Mouse (Mus musculus): ENCODE measurements around the gene Eid1. TPM values are rescaled to one million over a fixed set of nuclear protein-coding genes. Genes with fewer than 3 reads are reported as not detected.

Eid1 gene
- total and polyA plus RNA-seq, 3 experiments, result 0.11 TPM; not detected in 2

DNA sequence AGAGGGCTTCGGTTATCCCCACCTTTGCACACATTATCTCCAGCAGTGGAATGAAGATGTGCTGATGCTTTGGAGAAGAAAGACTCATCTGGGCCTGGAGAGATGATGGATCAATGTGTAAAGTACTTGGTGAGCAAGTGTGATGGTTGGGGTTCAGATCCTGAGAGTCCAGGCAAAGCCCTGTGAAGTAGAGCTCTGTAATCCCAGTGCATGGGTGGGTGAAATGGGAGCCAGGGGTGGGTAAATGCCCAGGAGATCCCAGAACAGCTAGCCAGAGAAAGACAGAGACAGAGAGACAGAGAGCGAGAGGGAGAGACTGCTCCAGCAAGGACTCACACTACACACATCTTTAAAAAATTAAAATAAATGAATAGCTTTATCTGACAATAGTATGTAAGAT is 19.6 kb upstream of the Eid1 start:
- no peaks in the 10 kb centered on the region for H3K36me3 ChIP-seq (replicated peaks)
- 0 out of 2 replicates have a peak, but pooled peaks cover 6% of the 10 kb centered on the region for H3K4me1 ChIP-seq (ENCODE audit: insufficient read depth, low read depth, low read length)
- H3K27me3 ChIP-seq (ENCODE audit: insufficient read depth, low read length), result peaks cover 16% of the 10 kb centered on the region
- no peak for DNase-seq (ENCODE audit: low spot score)
- no peaks in the 10 kb centered on the region for H3K9me3 ChIP-seq (replicated peaks)
- TF ChIP-seq TAL1 (conservative IDR thresholded peaks at IDR 0.05; ENCODE audit: low read depth, low read length) (no peak), CTCF (IDR thresholded peaks at IDR 0.05; ENCODE audit: low read depth, low read length) (no peak), GATA2 (IDR thresholded peaks at IDR 0.05; ENCODE audit: borderline replicate concordance, low read depth, low read length) (no peak), POLR2AphosphoS5 (IDR thresholded peaks at IDR 0.05; ENCODE audit: insufficient replicate concordance, low read depth, low read length) (no peak), GATA1 (IDR thresholded peaks at IDR 0.05; ENCODE audit: borderline replicate concordance, low read length) (no peak)
- no peak overlapping the region for H3K4me3 ChIP-seq (ENCODE audit: low read depth, low read length)
- ATAC-seq (ENCODE audit: extremely low read depth, insufficient number of reproducible peaks, low FRiP score, poor library complexity, severe bottlenecking), result no peak

DNA sequence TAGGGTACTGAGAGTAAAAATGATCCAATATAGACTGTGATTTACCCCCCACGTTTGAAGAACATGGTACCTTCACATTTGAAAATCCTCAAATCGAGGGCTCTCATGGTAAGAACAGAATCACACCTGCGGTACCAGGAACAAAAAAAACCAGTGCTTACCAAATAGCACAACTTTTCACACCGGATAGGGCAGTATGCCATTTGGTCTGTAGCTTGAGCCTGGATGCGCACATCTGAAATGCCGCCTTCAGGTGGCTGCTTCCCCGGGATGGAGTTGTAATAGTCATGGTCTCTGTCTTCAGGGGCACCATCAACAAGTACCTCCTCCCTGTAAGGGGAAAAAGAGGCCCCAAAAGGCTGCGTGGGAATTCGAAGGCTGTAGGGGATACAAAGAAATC is 17.5 kb upstream of the Eid1 start:
- TF ChIP-seq GATA1 (IDR thresholded peaks at IDR 0.05; ENCODE audit: borderline replicate concordance, low read length), result no peak
- no peak for TF ChIP-seq POLR2AphosphoS5 (IDR thresholded peaks at IDR 0.05; ENCODE audit: insufficient replicate concordance, low read depth, low read length)
- TF ChIP-seq GATA2 (IDR thresholded peaks at IDR 0.05; ENCODE audit: borderline replicate concordance, low read depth, low read length), result no peak
- TF ChIP-seq TAL1 (conservative IDR thresholded peaks at IDR 0.05; ENCODE audit: low read depth, low read length), result no peak
- TF ChIP-seq CTCF (IDR thresholded peaks at IDR 0.05; ENCODE audit: low read depth, low read length), result no peak
- Histone ChIP-seq H3K36me3 (replicated peaks) (no peaks in the 10 kb centered on the region), H3K4me1 (ENCODE audit: insufficient read depth, low read depth, low read length) (0 out of 2 replicates have a peak, but pooled peaks cover 4% of the 10 kb centered on the region), H3K4me3 (ENCODE audit: low read depth, low read length) (no peak overlapping the region), H3K9me3 (replicated peaks) (0 out of 2 replicates have a peak, but pooled peaks cover 3% of the 10 kb centered on the region), H3K27me3 (ENCODE audit: insufficient read depth, low read length) (peaks cover under 1% of the 10 kb centered on the region)
- no peak for ATAC-seq (ENCODE audit: extremely low read depth, insufficient number of reproducible peaks, low FRiP score, poor library complexity, severe bottlenecking)
- no peak for DNase-seq (ENCODE audit: low spot score)

DNA sequence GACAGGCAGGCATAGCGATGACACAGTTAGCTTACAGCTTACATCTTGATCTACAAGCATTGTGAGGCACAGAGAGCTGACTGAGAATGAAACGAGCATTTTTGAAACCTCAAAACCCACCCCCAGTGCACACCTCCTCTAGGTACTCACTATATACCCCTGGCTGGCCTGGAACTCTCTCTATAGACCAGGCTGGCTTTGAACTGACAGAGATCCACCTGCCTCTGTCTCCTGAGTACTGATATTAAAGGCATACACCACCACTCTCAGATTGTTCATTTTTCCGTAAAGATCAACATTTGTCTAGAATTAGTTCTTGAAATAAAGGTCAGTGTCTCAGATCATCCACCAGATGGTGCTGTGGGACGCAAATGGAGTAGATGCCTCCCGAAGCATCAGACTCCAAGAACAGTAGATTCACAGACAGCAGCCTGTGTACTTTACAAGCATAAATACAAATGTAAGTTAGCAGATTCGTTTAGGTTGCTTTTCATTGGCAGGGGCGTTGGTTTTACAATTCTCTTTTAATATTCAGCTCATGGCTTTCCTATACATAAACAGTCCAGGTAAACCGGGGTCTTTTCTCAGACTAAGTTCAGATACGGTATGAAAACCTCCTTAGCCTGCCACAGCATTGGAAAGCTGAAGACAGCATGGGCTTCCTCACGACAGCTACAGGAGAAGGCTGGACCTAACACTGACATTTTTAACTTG is 12.9 kb upstream of the Eid1 start:
- ATAC-seq (ENCODE audit: extremely low read depth, insufficient number of reproducible peaks, low FRiP score, poor library complexity, severe bottlenecking), result peak; percentile 22; the same call in 1 of the 2 replicates
- 0 out of 2 replicates have a peak, but pooled peaks cover 3% of the 10 kb centered on the region for H3K9me3 ChIP-seq (replicated peaks)
- peaks cover 12% of the 10 kb centered on the region; the same call in 1 of the 2 replicates for H3K27me3 ChIP-seq (ENCODE audit: insufficient read depth, low read length)
- H3K4me1 ChIP-seq (ENCODE audit: insufficient read depth, low read depth, low read length), result peaks cover 4% of the 10 kb centered on the region
- TF ChIP-seq TAL1 (conservative IDR thresholded peaks at IDR 0.05; ENCODE audit: low read depth, low read length) (no peak), CTCF (IDR thresholded peaks at IDR 0.05; ENCODE audit: low read depth, low read length) (peak; percentile 40; the same call in 1 of the 2 replicates)
- H3K4me3 ChIP-seq (ENCODE audit: low read depth, low read length), result no peak overlapping the region
- no peaks in the 10 kb centered on the region for H3K36me3 ChIP-seq (replicated peaks)
- DNase-seq (ENCODE audit: low spot score), result peak; percentile 62

DNA sequence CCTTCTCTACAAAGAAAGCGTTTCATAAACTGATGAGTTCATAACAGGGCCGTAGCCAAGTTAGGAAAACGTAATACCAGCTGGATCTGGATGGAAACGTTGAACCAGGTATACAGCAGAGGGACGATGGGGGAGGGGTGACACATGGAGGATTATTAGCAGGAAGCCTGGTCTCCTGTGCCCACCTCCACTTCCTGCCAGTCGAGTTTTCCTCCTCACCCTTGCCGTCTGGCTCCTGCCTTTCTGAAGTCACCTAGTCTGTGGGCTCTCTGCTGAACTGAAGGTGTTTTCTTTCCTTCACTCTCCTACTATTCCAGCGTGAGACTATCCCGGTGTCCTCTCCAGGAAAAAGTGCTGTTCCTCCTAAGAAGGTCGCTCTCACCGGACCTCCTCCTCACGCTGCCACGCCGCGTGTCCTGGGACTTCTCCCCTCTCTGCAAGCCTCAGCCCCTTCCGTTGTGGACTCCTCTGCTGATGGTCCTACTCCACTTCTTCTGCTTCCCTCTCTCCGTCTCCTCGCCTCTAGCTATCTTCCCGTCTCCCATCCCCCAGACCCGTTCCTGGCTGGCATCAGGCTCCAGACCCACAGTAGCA is 12.3 kb upstream of the Eid1 start:
- DNase-seq (ENCODE audit: low spot score) (no peak), ATAC-seq (ENCODE audit: extremely low read depth, insufficient number of reproducible peaks, low FRiP score, poor library complexity, severe bottlenecking) (no peak)
- no peaks in the 10 kb centered on the region for H3K36me3 ChIP-seq (replicated peaks)
- 0 out of 2 replicates have a peak, but pooled peaks cover 3% of the 10 kb centered on the region for H3K9me3 ChIP-seq (replicated peaks)
- peaks cover 8% of the 10 kb centered on the region for H3K4me1 ChIP-seq (ENCODE audit: insufficient read depth, low read depth, low read length)
- TF ChIP-seq CTCF (IDR thresholded peaks at IDR 0.05; ENCODE audit: low read depth, low read length) (no peak), GATA1 (IDR thresholded peaks at IDR 0.05; ENCODE audit: borderline replicate concordance, low read length) (no peak), GATA2 (IDR thresholded peaks at IDR 0.05; ENCODE audit: borderline replicate concordance, low read depth, low read length) (no peak), TAL1 (conservative IDR thresholded peaks at IDR 0.05; ENCODE audit: low read depth, low read length) (no peak), POLR2AphosphoS5 (IDR thresholded peaks at IDR 0.05; ENCODE audit: insufficient replicate concordance, low read depth, low read length) (no peak)
- H3K27me3 ChIP-seq (ENCODE audit: insufficient read depth, low read length), result peaks cover 12% of the 10 kb centered on the region; the same call in 1 of the 2 replicates
- H3K4me3 ChIP-seq (ENCODE audit: low read depth, low read length), result no peak overlapping the region

DNA sequence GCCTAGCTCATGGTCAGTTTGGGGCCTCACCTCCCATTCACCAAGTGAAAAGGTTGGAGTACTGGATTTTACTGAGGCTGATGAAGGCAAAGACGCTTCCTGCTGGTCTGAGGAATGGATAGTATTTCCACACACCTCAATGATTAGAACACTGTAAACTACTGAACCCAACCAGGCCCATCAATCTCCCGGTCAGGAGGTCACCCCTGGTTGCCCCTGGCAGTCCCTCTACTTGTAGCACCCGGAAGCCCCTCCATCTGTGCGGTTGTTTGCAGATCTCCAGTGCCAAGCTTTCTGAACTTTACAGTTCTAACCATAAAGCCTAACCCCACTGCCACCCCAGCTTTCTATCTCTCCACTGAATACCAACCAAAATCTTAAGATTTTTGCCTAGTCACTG is 11.7 kb upstream of the Eid1 start:
- ATAC-seq (ENCODE audit: extremely low read depth, insufficient number of reproducible peaks, low FRiP score, poor library complexity, severe bottlenecking) (no peak), DNase-seq (ENCODE audit: low spot score) (no peak)
- 0 out of 2 replicates have a peak, but pooled peaks cover 3% of the 10 kb centered on the region for H3K9me3 ChIP-seq (replicated peaks)
- no peak overlapping the region for H3K4me3 ChIP-seq (ENCODE audit: low read depth, low read length)
- H3K4me1 ChIP-seq (ENCODE audit: insufficient read depth, low read depth, low read length), result peaks cover 8% of the 10 kb centered on the region
- H3K27me3 ChIP-seq (ENCODE audit: insufficient read depth, low read length), result peaks cover 12% of the 10 kb centered on the region; the same call in 1 of the 2 replicates
- TF ChIP-seq POLR2AphosphoS5 (IDR thresholded peaks at IDR 0.05; ENCODE audit: insufficient replicate concordance, low read depth, low read length) (no peak), GATA2 (IDR thresholded peaks at IDR 0.05; ENCODE audit: borderline replicate concordance, low read depth, low read length) (no peak), GATA1 (IDR thresholded peaks at IDR 0.05; ENCODE audit: borderline replicate concordance, low read length) (no peak), CTCF (IDR thresholded peaks at IDR 0.05; ENCODE audit: low read depth, low read length) (no peak), TAL1 (conservative IDR thresholded peaks at IDR 0.05; ENCODE audit: low read depth, low read length) (no peak)
- H3K36me3 ChIP-seq (replicated peaks), result no peaks in the 10 kb centered on the region

DNA sequence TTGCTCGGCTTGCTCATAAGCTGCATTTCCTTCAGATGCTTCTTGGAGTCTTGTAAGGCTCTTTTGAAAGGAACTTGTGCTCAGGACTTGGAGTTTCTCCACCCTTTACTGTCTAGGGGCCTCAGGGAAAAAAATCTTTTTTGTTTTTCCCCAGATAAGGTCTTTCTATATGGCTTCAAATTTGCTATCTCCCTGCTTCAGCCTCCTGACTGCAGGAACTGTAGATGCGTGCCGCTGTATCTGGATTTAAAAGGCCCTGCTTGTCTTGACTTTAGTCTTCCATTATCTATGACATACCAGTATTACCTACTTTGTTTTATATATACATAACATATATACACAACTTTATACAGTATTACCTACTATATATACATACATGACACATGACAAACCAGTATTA is 10.4 kb upstream of the Eid1 start:
- DNase-seq (ENCODE audit: low spot score), result no peak
- TF ChIP-seq POLR2AphosphoS5 (IDR thresholded peaks at IDR 0.05; ENCODE audit: insufficient replicate concordance, low read depth, low read length), result no peak
- no peak for TF ChIP-seq GATA1 (IDR thresholded peaks at IDR 0.05; ENCODE audit: borderline replicate concordance, low read length)
- no peak for TF ChIP-seq TAL1 (conservative IDR thresholded peaks at IDR 0.05; ENCODE audit: low read depth, low read length)
- 0 out of 2 replicates have a peak, but pooled peaks cover 3% of the 10 kb centered on the region for H3K9me3 ChIP-seq (replicated peaks)
- H3K4me1 ChIP-seq (ENCODE audit: insufficient read depth, low read depth, low read length), result peaks cover 8% of the 10 kb centered on the region
- H3K27me3 ChIP-seq (ENCODE audit: insufficient read depth, low read length), result peaks cover 12% of the 10 kb centered on the region; the same call in 1 of the 2 replicates
- H3K36me3 ChIP-seq (replicated peaks), result no peaks in the 10 kb centered on the region
- H3K4me3 ChIP-seq (ENCODE audit: low read depth, low read length), result no peak overlapping the region
- no peak for ATAC-seq (ENCODE audit: extremely low read depth, insufficient number of reproducible peaks, low FRiP score, poor library complexity, severe bottlenecking)
